Mouse (Mus musculus): Measurements from ENCODE around the gene Amdhd2. TPM values are rescaled to one million over a fixed set of nuclear protein-coding genes. Genes with fewer than 3 reads are reported as not detected.
A peak's percentile ranks its signal among the peaks of the same experiment; 100 is the strongest.

Gene Amdhd2
- polyA plus RNA-seq, 1 experiment from 2014 or later: 38.5 TPM

DNA sequence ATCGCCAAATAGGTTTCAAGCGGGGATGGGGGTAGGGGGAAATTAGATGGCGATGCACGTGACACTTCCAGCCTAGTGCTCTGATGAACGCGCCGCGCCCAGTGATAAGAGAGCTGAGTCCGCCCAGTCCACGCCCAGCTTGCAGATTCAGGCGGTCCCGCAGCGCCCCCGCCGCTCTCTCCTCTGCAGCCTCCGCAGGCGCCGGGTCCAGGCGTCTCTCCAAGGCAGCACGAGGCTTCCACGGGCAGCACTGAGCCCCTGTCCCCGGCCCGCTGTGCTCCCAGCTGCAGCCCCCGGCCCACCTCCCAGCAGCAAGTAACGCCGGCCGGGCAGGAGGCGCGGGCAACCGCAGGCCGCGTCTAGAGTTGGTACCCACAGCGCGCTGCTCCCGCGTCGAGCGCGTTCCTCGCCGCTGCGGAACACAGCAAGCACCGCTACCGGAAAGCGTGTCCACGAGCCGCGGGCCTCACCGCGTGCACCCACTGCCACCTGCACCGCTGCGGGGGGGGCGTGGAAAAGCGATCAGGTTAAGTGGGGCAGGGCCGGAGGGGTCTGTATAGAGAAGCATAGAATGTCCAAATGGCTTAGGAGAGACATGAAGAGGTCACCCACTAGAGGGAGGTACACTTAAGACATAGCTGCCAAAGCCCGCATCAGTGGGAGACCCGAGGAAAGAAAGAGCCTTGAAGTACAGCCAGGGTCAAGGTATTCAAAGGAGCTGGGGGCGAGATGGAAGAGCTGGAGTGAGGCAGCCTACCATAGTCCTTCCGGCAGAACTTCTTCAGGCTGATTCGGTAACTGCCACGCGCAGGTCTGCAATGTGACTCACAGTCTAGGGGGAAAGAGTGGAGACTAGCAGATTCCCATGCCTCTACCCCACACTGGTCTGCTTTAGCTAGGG, 43.1 kb upstream of the Amdhd2 start:
- Histone ChIP-seq H3K27me3 (peaks cover 23% of the 10 kb centered on the region), H3K4me2 (peak overlapping the region; percentile 95), H3K4me3 (replicated peaks) (peak overlapping the region; percentile 65), H3K9ac (replicated peaks) (peak overlapping the region; percentile 79), H3K9me3 (no peaks in the 10 kb centered on the region), H3K4me1 (replicated peaks) (peaks cover 81% of the 10 kb centered on the region), H3K36me3 (peaks cover 9% of the 10 kb centered on the region; the same call in 1 of the 2 replicates), H3K27ac (peak overlapping the region; percentile 35; the same call in 1 of the 2 replicates)
- no peak; the same call in 1 of the 2 replicates for ATAC-seq (ENCODE audit: insufficient number of reproducible peaks, insufficient read depth, low FRiP score, low TSS enrichment, low read depth)
- WGBS: 5% methylated on average over 62 of the region's 62 CpGs

DNA sequence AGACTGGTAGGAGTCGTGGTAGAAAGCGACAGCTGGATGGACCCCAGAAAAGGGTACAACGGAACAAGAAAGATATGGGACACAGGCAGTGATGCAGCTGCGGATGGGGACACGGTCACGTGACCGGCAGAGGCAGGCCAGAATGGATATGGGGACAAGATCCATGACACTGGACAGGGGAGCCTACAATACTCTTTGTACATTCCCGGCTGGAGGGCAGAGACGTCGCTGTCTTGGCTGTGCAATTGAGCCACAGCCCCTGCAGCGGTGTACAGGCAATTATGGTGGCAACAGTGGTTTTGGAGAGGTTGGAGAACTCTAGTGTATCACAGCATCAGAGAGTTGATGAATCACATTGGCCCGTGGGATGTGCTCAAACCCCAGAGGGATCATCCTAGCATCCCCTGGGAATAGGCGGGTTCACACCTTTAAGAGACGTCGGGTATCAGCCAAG, 42.4 kb upstream of the Amdhd2 start:
- peaks cover 74% of the 10 kb centered on the region for H3K4me1 ChIP-seq (replicated peaks)
- WGBS: 9% methylated on average over 15 of the region's 15 CpGs
- H3K9ac ChIP-seq (replicated peaks): peak overlapping the region; percentile 79
- H3K27me3 ChIP-seq: peaks cover 23% of the 10 kb centered on the region
- peaks cover 9% of the 10 kb centered on the region; the same call in 1 of the 2 replicates for H3K36me3 ChIP-seq
- no peaks in the 10 kb centered on the region for H3K9me3 ChIP-seq
- ATAC-seq (ENCODE audit: insufficient number of reproducible peaks, insufficient read depth, low FRiP score, low TSS enrichment, low read depth): 0 out of 2 replicates have a peak, but pooled peaks have one; percentile 1
- H3K4me3 ChIP-seq (replicated peaks): peak overlapping the region; percentile 65
- H3K4me2 ChIP-seq: peak overlapping the region; percentile 95
- H3K27ac ChIP-seq: peak overlapping the region; percentile 73

DNA sequence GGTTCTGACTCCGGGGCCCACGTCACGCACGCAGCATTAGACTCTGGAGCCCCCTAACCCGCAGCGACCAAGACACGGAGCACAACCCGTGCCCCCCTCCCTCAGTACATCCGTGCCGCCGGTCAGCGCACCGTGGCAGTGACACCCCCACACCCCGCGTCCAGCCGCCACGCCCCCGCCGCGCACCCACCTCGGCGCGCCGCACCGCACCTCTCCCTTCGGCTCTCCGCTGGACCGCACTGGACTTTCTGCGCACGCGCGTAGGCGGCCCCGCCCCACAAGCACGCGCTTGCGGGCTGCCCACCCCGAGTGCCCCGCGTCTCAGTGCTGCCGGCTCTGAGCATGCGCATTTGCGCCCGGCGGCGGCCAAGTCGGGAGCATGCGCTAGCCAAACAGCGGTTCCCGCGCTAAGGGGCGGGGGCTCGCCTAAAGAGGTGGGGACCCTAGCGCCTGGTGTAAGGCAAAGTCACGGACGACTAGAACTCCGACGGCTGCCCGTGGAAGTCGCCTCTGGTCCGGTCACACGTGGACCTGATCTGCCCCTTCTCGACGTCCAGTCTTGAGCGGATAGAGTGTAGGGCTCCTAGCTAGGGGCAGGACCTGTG, 41.8 kb upstream of the Amdhd2 start, which contains the start of gene Tbc1d24:
Gene Tbc1d24 (minus strand): TSS at position 279 of the 605 bp plus-strand sequence.
- Histone ChIP-seq H3K4me3 (replicated peaks) (peak within 1 kb of the TSS; percentile 65), H3K27me3 (peaks cover 23% of the 10 kb centered on the region), H3K9me3 (no peaks in the 10 kb centered on the region), H3K36me3 (peaks cover 9% of the 10 kb centered on the region; the same call in 1 of the 2 replicates), H3K27ac (peak within 1 kb of the TSS; percentile 73), H3K4me2 (peak within 1 kb of the TSS; percentile 95), H3K9ac (replicated peaks) (peak within 1 kb of the TSS; percentile 79), H3K4me1 (replicated peaks) (peaks cover 68% of the 10 kb centered on the region)
- peak; percentile 40 for ATAC-seq (ENCODE audit: insufficient number of reproducible peaks, insufficient read depth, low FRiP score, low TSS enrichment, low read depth)
- under 1% methylated on average over 65 of the region's 65 CpGs for WGBS

DNA sequence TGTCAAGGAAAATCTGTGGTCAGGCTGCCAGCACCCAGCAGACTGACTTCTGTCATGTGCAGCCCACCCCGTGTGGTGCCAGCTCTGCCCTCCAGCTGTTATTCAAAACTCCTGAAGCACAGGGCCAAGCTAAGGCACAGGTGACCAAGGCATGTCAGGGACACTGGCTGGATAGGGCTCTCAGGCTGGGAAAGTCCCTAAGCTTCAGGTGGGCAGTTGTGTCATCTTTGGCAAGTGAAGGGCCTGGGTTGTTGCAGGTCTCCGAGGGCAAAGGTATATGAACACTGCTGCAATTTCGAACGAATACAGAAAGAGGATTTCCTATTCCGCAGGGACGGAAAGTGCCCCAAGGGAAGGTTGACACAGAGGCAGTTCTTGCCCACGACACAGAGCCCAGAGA, 41.3 kb upstream of the Amdhd2 start:
- WGBS: 10% methylated on average over 7 of the region's 7 CpGs
- no peaks in the 10 kb centered on the region for H3K9me3 ChIP-seq
- H3K27me3 ChIP-seq: peaks cover 23% of the 10 kb centered on the region
- H3K27ac ChIP-seq: peak overlapping the region; percentile 73
- peak overlapping the region; percentile 79 for H3K9ac ChIP-seq (replicated peaks)
- peaks cover 63% of the 10 kb centered on the region for H3K4me1 ChIP-seq (replicated peaks)
- H3K4me2 ChIP-seq: peak overlapping the region; percentile 95
- peak overlapping the region; percentile 65 for H3K4me3 ChIP-seq (replicated peaks)
- no peak for ATAC-seq (ENCODE audit: insufficient number of reproducible peaks, insufficient read depth, low FRiP score, low TSS enrichment, low read depth)
- H3K36me3 ChIP-seq: peaks cover 9% of the 10 kb centered on the region; the same call in 1 of the 2 replicates

DNA sequence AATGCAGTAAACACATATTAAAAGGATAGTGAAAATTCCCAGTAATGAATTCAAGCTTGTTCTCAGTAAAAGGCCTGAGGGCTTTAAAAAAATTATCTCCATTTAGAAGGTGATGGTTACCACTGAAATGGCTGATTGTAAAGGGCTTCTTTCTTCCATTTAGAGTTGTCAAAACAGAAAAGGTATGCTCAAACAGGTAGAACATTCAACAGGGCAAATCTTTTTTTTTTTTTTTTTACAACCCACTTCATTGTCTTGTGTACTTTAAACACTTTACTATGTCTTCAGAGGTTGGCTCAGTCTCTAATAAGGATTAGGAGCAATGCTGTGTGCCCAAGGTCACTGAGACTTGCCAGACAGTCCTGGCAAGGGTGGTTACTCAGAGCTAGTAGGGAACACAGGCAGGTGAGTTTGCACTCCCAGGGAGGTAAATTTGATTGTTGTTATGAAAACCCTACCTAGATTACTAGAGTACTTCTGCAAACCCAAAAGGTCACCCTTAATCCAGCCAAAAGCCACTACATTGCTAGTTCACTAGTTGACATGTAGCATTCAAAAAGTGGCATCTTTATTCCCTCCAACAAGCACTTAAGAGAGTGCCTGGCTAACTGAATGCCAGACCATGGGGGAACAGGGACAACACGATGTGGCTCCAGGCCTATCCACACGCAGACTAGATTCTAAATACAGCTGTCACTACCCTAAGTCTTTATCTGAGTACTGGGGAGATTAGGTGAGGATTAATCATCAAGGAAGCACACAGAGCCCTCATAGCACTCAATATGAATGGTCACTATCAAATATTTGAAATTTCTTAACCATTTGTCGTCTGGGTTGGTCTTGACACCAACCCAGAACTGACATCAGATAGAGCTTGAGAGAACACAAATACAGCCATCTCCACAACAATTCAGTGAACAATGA, 40.3 kb upstream of the Amdhd2 start:
- peaks cover 23% of the 10 kb centered on the region for H3K27me3 ChIP-seq
- H3K9me3 ChIP-seq: no peaks in the 10 kb centered on the region
- H3K36me3 ChIP-seq: peaks cover 9% of the 10 kb centered on the region; the same call in 1 of the 2 replicates
- no peak for ATAC-seq (ENCODE audit: insufficient number of reproducible peaks, insufficient read depth, low FRiP score, low TSS enrichment, low read depth)
- 77% methylated on average over 3 of the region's 3 CpGs for WGBS
- peaks cover 54% of the 10 kb centered on the region for H3K4me1 ChIP-seq (replicated peaks)
- peak overlapping the region; percentile 65 for H3K4me3 ChIP-seq (replicated peaks)
- no peak overlapping the region for H3K27ac ChIP-seq
- peak overlapping the region; percentile 95 for H3K4me2 ChIP-seq
- H3K9ac ChIP-seq (replicated peaks): peak overlapping the region; percentile 79; the same call in 1 of the 2 replicates

DNA sequence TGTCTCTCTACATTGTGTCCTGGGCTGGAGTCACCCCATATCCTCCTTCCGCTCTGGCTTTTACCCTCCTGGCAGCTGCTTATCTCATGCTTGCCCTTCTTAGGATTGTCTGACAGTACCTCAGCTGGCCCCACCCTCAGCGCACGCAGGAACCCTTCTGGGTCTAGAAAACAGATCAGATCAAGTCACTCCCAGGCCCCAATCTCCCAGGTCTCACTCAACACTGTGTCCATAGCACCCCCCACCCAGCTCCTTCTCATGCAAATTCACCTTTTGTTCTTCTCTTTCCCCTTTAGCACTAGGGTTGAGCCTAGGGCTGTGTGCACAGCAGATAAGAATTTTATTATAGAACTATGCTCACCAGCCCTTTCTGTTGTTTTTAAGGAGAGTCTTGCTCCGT, 39.5 kb upstream of the Amdhd2 start:
- peaks cover 46% of the 10 kb centered on the region for H3K4me1 ChIP-seq (replicated peaks)
- H3K9ac ChIP-seq (replicated peaks): no peak overlapping the region
- ATAC-seq (ENCODE audit: insufficient number of reproducible peaks, insufficient read depth, low FRiP score, low TSS enrichment, low read depth): no peak
- no peak overlapping the region for H3K27ac ChIP-seq
- H3K4me2 ChIP-seq: peak overlapping the region; percentile 11; the same call in 1 of the 2 replicates
- 51% methylated on average over 4 of the region's 4 CpGs for WGBS
- peaks cover 9% of the 10 kb centered on the region; the same call in 1 of the 2 replicates for H3K36me3 ChIP-seq
- H3K9me3 ChIP-seq: no peaks in the 10 kb centered on the region
- H3K4me3 ChIP-seq (replicated peaks): no peak overlapping the region
- H3K27me3 ChIP-seq: peaks cover 23% of the 10 kb centered on the region

DNA sequence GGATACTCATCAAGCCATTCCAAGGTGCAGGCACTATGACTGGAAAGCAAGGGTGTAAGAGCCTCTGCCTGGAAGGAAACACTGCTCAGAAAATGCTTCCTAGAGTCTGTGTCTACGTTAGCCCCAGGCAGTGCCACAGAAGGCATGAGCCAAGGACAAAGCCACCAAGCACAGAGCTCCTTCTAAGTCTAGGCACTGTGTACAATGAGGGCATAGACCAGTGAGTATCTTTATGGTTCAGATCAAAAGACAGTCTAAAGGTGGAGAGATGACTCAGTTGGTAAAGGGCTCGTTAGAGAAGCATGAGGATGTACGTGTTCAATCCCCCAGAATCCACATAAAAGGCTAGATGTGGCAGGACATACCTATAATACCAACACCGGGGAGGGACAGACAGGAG, 37.5 kb upstream of the Amdhd2 start:
- 79% methylated on average over 4 of the region's 4 CpGs for WGBS
- H3K4me2 ChIP-seq: no peak overlapping the region

DNA sequence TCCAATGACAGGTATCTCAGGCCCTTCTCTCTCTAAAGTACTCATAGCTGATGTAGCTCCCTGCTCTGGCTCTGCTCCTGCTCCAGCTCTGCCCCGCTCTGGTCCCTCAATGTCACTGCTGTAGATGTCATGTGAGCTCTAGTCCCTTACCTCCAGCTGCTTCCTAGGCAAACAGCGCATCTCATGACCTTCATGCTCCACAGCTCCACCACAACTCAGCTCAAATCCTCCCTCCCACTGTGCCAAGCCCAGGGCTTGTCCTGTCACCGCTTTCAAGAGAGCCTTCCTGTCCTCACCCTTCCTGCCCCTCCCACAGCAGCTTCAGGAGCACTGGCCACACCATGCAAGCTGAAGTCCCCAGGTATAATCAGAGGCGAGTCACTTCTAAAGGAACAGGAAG, 36.2 kb upstream of the Amdhd2 start:
- Histone ChIP-seq H3K9ac (replicated peaks) (no peak overlapping the region), H3K27ac (no peak overlapping the region), H3K4me2 (no peak overlapping the region), H3K4me3 (replicated peaks) (no peak overlapping the region), H3K9me3 (no peaks in the 10 kb centered on the region), H3K27me3 (no peaks in the 10 kb centered on the region), H3K4me1 (replicated peaks) (peaks cover 18% of the 10 kb centered on the region), H3K36me3 (no peaks in the 10 kb centered on the region)
- WGBS: 60% methylated on average over 4 of the region's 4 CpGs
- ATAC-seq (ENCODE audit: insufficient number of reproducible peaks, insufficient read depth, low FRiP score, low TSS enrichment, low read depth): no peak

More for the DNA sequence above, 37.5 kb upstream of the Amdhd2 start:
- peaks cover 26% of the 10 kb centered on the region for H3K4me1 ChIP-seq (replicated peaks)
- H3K36me3 ChIP-seq: no peaks in the 10 kb centered on the region
- no peak overlapping the region for H3K9ac ChIP-seq (replicated peaks)
- no peak overlapping the region for H3K4me3 ChIP-seq (replicated peaks)
- H3K27me3 ChIP-seq: peaks cover 3% of the 10 kb centered on the region; the same call in 1 of the 2 replicates
- ATAC-seq (ENCODE audit: insufficient number of reproducible peaks, insufficient read depth, low FRiP score, low TSS enrichment, low read depth): no peak
- no peaks in the 10 kb centered on the region for H3K9me3 ChIP-seq
- H3K27ac ChIP-seq: no peak overlapping the region

DNA sequence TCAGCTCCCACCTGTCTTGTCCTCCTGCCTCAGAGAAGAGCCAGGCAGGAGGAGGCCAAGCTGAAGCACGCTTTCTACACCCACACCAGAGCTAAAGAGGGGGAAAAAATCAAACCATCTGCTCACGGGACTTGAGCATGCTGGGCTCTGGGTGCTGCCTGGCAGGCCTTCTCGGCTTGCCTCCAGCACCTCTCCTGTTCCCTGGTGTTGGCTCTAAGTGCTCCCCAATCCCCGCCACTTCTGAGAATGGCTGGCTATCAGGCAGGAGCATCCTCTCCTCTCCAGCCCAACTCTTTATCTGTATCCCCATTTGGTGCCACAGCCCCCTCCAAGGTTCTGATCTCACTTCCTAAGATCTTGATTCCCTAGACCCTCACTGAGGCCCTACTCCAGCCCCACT, 35.7 kb upstream of the Amdhd2 start:
- H3K27me3 ChIP-seq: no peaks in the 10 kb centered on the region
- H3K4me2 ChIP-seq: no peak overlapping the region
- WGBS: 74% methylated on average over 4 of the region's 4 CpGs
- no peak overlapping the region for H3K4me3 ChIP-seq (replicated peaks)
- no peaks in the 10 kb centered on the region for H3K36me3 ChIP-seq
- ATAC-seq (ENCODE audit: insufficient number of reproducible peaks, insufficient read depth, low FRiP score, low TSS enrichment, low read depth): no peak
- peaks cover 18% of the 10 kb centered on the region for H3K4me1 ChIP-seq (replicated peaks)
- no peak overlapping the region for H3K27ac ChIP-seq
- no peak overlapping the region for H3K9ac ChIP-seq (replicated peaks)
- H3K9me3 ChIP-seq: no peaks in the 10 kb centered on the region

DNA sequence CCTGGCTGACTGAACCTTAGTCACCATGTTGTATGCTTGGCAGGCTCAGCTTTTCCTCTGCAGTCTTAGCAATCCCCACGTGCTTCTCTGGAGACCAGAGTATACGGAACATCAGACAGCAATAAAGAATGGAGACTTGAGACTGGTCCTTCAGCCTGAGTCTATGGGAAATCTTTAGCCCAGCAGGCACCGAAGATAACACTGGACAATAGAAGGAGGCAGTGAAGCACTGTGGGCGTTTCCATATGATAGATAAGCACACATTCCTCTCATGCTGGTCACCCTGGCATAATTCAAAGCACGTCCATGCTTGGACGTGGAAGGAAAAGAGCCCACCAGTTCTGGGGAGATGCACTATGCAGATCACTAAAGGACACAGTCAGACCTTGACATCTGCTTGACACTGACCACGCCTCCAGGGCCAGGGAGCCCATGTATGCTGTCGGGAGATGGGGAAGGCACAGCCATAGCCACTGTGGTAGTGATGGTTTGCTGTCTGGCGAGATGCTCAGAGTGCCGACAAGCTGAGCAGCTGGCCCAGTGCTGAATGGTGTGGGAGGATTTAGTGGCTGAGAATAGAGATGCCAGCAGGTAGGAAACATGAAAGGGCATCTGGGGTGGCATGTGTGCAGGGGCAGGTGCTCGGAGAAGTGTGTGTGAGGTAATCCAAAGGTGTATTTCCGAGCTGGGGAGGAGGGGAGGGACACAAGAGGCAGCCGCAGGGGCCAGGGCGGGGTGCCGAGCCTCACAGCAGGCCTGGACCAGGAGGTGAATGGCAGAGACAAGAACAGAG, 33.7 kb upstream of the Amdhd2 start:
- Histone ChIP-seq H3K4me3 (replicated peaks) (no peak overlapping the region), H3K9me3 (no peaks in the 10 kb centered on the region), H3K9ac (replicated peaks) (no peak overlapping the region), H3K27me3 (no peaks in the 10 kb centered on the region), H3K4me2 (no peak overlapping the region), H3K4me1 (replicated peaks) (peaks cover 13% of the 10 kb centered on the region), H3K36me3 (no peaks in the 10 kb centered on the region), H3K27ac (no peak overlapping the region)
- no peak for ATAC-seq (ENCODE audit: insufficient number of reproducible peaks, insufficient read depth, low FRiP score, low TSS enrichment, low read depth)
- 72% methylated on average over 15 of the region's 15 CpGs for WGBS

Measured in limb, embryonic 12.5 days (tissue).